Mouse (Mus musculus): ENCODE measurements around the gene Sema3a. TPM values are rescaled to one million over a fixed set of nuclear protein-coding genes. Genes with fewer than 3 reads are reported as not detected.

The Sema3a gene
- polyA plus RNA-seq, 2 experiments: 22.1 to 43.8 TPM

DNA sequence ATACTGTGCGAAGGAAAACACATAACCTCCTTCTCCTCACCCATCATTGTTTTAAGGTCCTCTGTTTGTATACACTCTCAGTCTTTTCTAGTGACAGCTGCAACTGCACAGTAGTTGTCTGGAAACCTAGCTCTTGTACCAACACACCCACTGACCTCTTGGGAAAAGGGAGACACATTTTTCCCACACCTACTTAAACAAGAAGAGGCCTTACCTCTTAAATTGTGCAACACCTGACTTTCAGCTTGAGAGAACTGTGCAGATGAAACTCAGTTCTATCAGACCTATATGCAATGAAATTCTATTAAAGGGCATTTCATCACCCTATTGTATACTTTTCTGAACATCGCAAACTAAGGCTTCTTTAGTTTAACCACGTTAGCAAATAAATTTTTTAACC, 262.5 kb downstream of the Sema3a start:
- no peak for ATAC-seq (ENCODE audit: low FRiP score, low read depth)
- Histone ChIP-seq H3K9ac (ENCODE audit: low read depth, low read length, severe bottlenecking) (no peak overlapping the region), H3K9me3 (ENCODE audit: control insufficient read depth, low read length) (no peaks in the 10 kb centered on the region), H3K27ac (replicated peaks; ENCODE audit: low read depth, low read length) (no peak overlapping the region), H3K4me1 (ENCODE audit: control insufficient read depth, insufficient read depth, low read length) (no peaks in the 10 kb centered on the region), H3K4me2 (replicated peaks; ENCODE audit: low read depth, low read length, severe bottlenecking) (no peak overlapping the region), H3K27me3 (ENCODE audit: control insufficient read depth, insufficient read depth, low read length) (no peaks in the 10 kb centered on the region), H3K4me3 (replicated peaks; ENCODE audit: low read length) (no peak overlapping the region), H3K36me3 (ENCODE audit: control insufficient read depth, insufficient read depth, low read length) (no peaks in the 10 kb centered on the region)
- WGBS: 78% methylated on average over 3 of the region's 3 CpGs
- TF ChIP-seq POLR2A (IDR thresholded peaks at IDR 0.05; ENCODE audit: borderline replicate concordance, extremely low read depth, insufficient read depth, insufficient read length): no peak
- DNase-seq (ENCODE audit: low spot score): no peak

DNA sequence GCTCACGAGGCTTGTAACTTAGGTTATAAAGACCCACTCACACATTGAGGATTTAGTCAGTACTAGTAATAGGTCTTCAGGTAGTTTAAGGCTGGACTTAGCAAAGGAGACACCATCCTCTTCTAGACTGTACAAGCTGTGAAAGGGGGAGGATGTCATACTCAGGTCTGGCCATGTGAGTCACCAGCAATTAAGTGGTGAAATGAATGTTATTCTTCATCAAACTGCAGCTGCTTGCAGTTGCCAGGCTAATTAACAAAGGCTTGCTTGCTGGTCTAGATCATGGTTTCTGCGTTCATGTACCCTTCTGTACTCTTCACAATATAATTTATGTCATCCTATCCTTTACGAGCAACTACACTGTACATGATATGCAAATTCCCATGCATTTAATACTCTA, 264.8 kb downstream of the Sema3a start:
- Histone ChIP-seq H3K36me3 (ENCODE audit: control insufficient read depth, insufficient read depth, low read length) (no peaks in the 10 kb centered on the region), H3K4me3 (replicated peaks; ENCODE audit: low read length) (no peak overlapping the region), H3K9ac (ENCODE audit: low read depth, low read length, severe bottlenecking) (no peak overlapping the region), H3K4me2 (replicated peaks; ENCODE audit: low read depth, low read length, severe bottlenecking) (no peak overlapping the region), H3K27me3 (ENCODE audit: control insufficient read depth, insufficient read depth, low read length) (no peaks in the 10 kb centered on the region), H3K4me1 (ENCODE audit: control insufficient read depth, insufficient read depth, low read length) (no peaks in the 10 kb centered on the region), H3K9me3 (ENCODE audit: control insufficient read depth, low read length) (no peaks in the 10 kb centered on the region), H3K27ac (replicated peaks; ENCODE audit: low read depth, low read length) (no peak overlapping the region)
- 72% methylated on average over 3 of the region's 3 CpGs for WGBS
- DNase-seq (ENCODE audit: low spot score) (no peak), ATAC-seq (ENCODE audit: low FRiP score, low read depth) (no peak)
- no peak for TF ChIP-seq POLR2A (IDR thresholded peaks at IDR 0.05; ENCODE audit: borderline replicate concordance, extremely low read depth, insufficient read depth, insufficient read length)

DNA sequence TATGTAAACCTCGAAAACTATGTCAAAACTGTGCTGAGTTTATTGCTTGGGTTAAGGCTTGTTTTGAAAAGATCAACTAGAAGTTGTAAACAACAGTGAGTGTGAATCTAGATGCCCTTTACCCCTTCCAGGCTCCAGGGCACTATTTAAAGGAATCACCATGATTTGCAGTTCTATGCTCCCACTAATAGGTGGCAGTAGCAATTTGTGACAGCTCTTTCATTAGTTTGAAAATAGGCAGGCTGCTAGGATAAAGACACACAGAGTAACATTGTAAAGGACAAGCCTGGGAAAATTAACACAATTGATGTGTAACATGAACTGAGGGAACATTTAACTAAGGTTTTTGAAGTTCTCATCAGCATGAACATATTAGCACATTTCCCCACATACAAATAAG, 280.2 kb downstream of the Sema3a start:
- H3K27me3 ChIP-seq (ENCODE audit: control insufficient read depth, insufficient read depth, low read length): no peaks in the 10 kb centered on the region
- H3K9me3 ChIP-seq (ENCODE audit: control insufficient read depth, low read length): no peaks in the 10 kb centered on the region
- H3K36me3 ChIP-seq (ENCODE audit: control insufficient read depth, insufficient read depth, low read length): no peaks in the 10 kb centered on the region
- H3K4me2 ChIP-seq (replicated peaks; ENCODE audit: low read depth, low read length, severe bottlenecking): no peak overlapping the region
- no peaks in the 10 kb centered on the region for H3K4me1 ChIP-seq (ENCODE audit: control insufficient read depth, insufficient read depth, low read length)
- ATAC-seq (ENCODE audit: low FRiP score, low read depth) (no peak), DNase-seq (ENCODE audit: low spot score) (peak; percentile 23)
- no peak overlapping the region for H3K9ac ChIP-seq (ENCODE audit: low read depth, low read length, severe bottlenecking)
- TF ChIP-seq POLR2A (IDR thresholded peaks at IDR 0.05; ENCODE audit: borderline replicate concordance, extremely low read depth, insufficient read depth, insufficient read length): no peak
- no peak overlapping the region for H3K27ac ChIP-seq (replicated peaks; ENCODE audit: low read depth, low read length)
- WGBS: 40% methylated on average over 1 of the region's 1 CpGs
- no peak overlapping the region for H3K4me3 ChIP-seq (replicated peaks; ENCODE audit: low read length)

GRCm38 (mm10) chr5:13406131-13406530, 280.9 kb downstream of the Sema3a start:
- 87% methylated on average over 2 of the region's 2 CpGs for WGBS
- Histone ChIP-seq H3K36me3 (ENCODE audit: control insufficient read depth, insufficient read depth, low read length) (no peaks in the 10 kb centered on the region), H3K9me3 (ENCODE audit: control insufficient read depth, low read length) (no peaks in the 10 kb centered on the region), H3K9ac (ENCODE audit: low read depth, low read length, severe bottlenecking) (no peak overlapping the region), H3K4me3 (replicated peaks; ENCODE audit: low read length) (no peak overlapping the region), H3K4me2 (replicated peaks; ENCODE audit: low read depth, low read length, severe bottlenecking) (no peak overlapping the region), H3K27ac (replicated peaks; ENCODE audit: low read depth, low read length) (no peak overlapping the region), H3K27me3 (ENCODE audit: control insufficient read depth, insufficient read depth, low read length) (no peaks in the 10 kb centered on the region), H3K4me1 (ENCODE audit: control insufficient read depth, insufficient read depth, low read length) (no peaks in the 10 kb centered on the region)
- no peak for TF ChIP-seq POLR2A (IDR thresholded peaks at IDR 0.05; ENCODE audit: borderline replicate concordance, extremely low read depth, insufficient read depth, insufficient read length)
- ATAC-seq (ENCODE audit: low FRiP score, low read depth) (no peak), DNase-seq (ENCODE audit: low spot score) (no peak)

DNA sequence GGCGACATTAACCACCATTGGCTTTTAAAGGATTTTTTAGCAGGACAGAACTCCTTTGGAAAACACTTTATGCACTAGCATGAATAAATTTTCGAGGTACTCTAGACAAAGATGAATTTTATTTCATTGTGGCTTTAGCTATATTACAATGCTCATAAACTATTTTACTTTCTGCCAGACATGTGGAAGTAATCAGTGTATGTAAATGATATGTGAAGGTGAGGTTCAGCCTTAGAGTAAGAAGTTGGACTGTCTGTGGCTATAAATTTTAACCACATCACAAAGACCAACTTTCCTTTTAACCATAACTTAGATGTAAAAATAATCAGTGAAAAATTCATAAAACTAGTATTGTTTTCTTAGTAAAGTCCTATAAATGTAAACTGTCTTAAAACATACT, 286.7 kb downstream of the Sema3a start:
- DNase-seq (ENCODE audit: low spot score) (peak; percentile 50), ATAC-seq (ENCODE audit: low FRiP score, low read depth) (peak; percentile 70)

More for the DNA sequence above, 286.7 kb downstream of the Sema3a start:
- Histone ChIP-seq H3K36me3 (ENCODE audit: control insufficient read depth, insufficient read depth, low read length) (no peaks in the 10 kb centered on the region), H3K27ac (replicated peaks; ENCODE audit: low read depth, low read length) (no peak overlapping the region), H3K9ac (ENCODE audit: low read depth, low read length, severe bottlenecking) (no peak overlapping the region), H3K4me1 (ENCODE audit: control insufficient read depth, insufficient read depth, low read length) (no peaks in the 10 kb centered on the region), H3K4me2 (replicated peaks; ENCODE audit: low read depth, low read length, severe bottlenecking) (no peak overlapping the region), H3K27me3 (ENCODE audit: control insufficient read depth, insufficient read depth, low read length) (no peaks in the 10 kb centered on the region), H3K9me3 (ENCODE audit: control insufficient read depth, low read length) (no peaks in the 10 kb centered on the region), H3K4me3 (replicated peaks; ENCODE audit: low read length) (no peak overlapping the region)
- no peak for TF ChIP-seq POLR2A (IDR thresholded peaks at IDR 0.05; ENCODE audit: borderline replicate concordance, extremely low read depth, insufficient read depth, insufficient read length)
- WGBS: 43% methylated on average over 2 of the region's 2 CpGs
